Mouse (Mus musculus) midbrain, embryonic 16.5 days (tissue): Measurements from ENCODE around the gene Nkd1. TPM values are rescaled to one million over a fixed set of nuclear protein-coding genes. Genes with fewer than 3 reads are reported as not detected.

ENCODE experiments used
- ATAC-seq: fragments of 200-750 bp; cut with Nextera tagmentation; 2 replicates; pipeline ENCODE4 v1.8.0; 2017; ENCODE audit warnings: moderate TSS enrichment
- H3K27ac ChIP-seq: fragments of 300-500 bp; sonication (generic); 2 replicates; pipeline ENCODE4 v1.5.1; 2014; ENCODE audit warnings: mild to moderate bottlenecking, low read length, mixed read lengths
- H3K27me3 ChIP-seq: fragments of 300-500 bp; sonication (generic); 2 replicates; pipeline ENCODE4 v1.6.1; 2014; ENCODE audit warnings: low read depth, low read length, mixed read lengths; ENCODE audit not compliant: control insufficient read depth, insufficient read depth
- H3K36me3 ChIP-seq: fragments of 300-500 bp; sonication (generic); 2 replicates; pipeline ENCODE4 v1.6.1; 2014; ENCODE audit warnings: mild to moderate bottlenecking, low read length, moderate library complexity, mixed read lengths; ENCODE audit not compliant: control insufficient read depth, insufficient read depth
- H3K4me1 ChIP-seq: fragments of 300-500 bp; sonication (generic); 2 replicates; pipeline ENCODE4 v1.6.1; 2014; ENCODE audit warnings: mild to moderate bottlenecking, low read length, mixed read lengths; ENCODE audit not compliant: control insufficient read depth, insufficient read depth
- H3K4me2 ChIP-seq: fragments of 300-500 bp; sonication (generic); 2 replicates; pipeline ENCODE4 v1.6.1; 2014; ENCODE audit warnings: mild to moderate bottlenecking, low read length, mixed read lengths
- H3K4me3 ChIP-seq: fragments of 300-500 bp; sonication (generic); 2 replicates; pipeline ENCODE4 v1.5.1; 2014; ENCODE audit warnings: low read depth, mild to moderate bottlenecking, low read length, moderate library complexity, mixed read lengths
- H3K9ac ChIP-seq: fragments of 300-500 bp; sonication (generic); 2 replicates; pipeline ENCODE4 v1.6.1; 2014; ENCODE audit warnings: low read depth, low read length, mixed read lengths
- H3K9me3 ChIP-seq: fragments of 300-500 bp; sonication (generic); replicated peaks from 2 replicates; pipeline ENCODE4 v1.6.1; 2014; ENCODE audit warnings: mild to moderate bottlenecking, low read length, mixed read lengths; ENCODE audit not compliant: control insufficient read depth, poor library complexity, severe bottlenecking
- WGBS: fragments of 180-500 bp; shearing (Covaris S2); extraction: QIAGEN DNeasy Blood & Tissue Kit; methylation state at CpG from one replicate; pipeline ENCODE4 v1.1.7; 2014; 5-methylcytosine and 5-hydroxymethylcytosine counted together
- polyA plus RNA-seq: library from polyadenylated mRNA; unstranded; fragments of >200 nt; fragmentation: Nextera tagmentation; extraction: Ambion mirVana; gene quantifications from 2 replicates; pipeline ENCODE4 v1.2.1, GENCODE M21; 2015

Nkd1 gene
- polyA plus RNA-seq, 1 experiment from 2014 or later = 53.9 TPM

DNA sequence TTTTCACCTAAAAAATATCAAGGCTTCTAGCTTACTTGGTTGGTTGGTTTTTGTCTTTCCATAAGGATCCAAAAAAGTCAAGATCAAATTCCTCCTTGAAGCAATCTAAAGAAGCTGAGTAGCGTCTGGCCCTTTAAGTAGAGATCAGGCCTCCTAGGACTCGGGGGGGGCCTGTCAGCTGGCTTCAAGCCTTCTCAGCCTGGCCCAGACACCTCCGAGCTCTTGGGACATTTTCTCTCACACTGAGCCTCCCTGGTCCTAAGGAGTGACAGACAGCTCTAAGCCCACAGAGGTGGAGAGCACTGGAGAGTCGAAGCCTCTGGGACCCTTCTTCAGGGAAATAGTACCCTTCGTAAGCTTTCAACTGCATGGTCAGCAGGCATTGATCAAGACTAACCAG lies 77.4 kb downstream of the Nkd1 start:
- 66% methylated on average over 5 of the region's 5 CpGs for WGBS
- no peaks in the 10 kb centered on the region for H3K36me3 ChIP-seq
- peaks cover 10% of the 10 kb centered on the region for H3K4me1 ChIP-seq
- H3K4me2 ChIP-seq = no peak overlapping the region
- no peaks in the 10 kb centered on the region for H3K27me3 ChIP-seq
- no peak for ATAC-seq
- H3K4me3 ChIP-seq = no peak overlapping the region
- no peak overlapping the region for H3K27ac ChIP-seq
- no peak overlapping the region for H3K9ac ChIP-seq
- no peaks in the 10 kb centered on the region; the same call in 1 of the 2 replicates for H3K9me3 ChIP-seq

DNA sequence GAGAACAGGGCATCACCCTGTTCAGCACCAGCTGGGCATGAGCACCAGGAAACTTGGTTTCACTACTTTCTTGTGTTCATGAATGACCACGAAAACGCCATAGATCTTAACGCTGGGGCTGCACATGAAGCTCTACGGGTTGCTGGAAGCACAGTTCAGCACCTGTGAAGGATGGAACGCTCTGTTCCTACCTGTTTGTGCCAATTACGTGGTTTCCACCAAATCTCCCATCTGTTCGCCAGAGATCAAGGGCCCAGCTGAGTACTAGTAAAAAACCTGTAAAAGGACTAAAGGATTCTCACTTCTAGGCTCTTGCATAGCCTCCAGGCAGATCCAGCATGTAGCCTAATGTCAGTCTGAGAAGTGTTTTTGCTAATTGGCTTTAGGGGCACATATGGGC lies 78.3 kb downstream of the Nkd1 start:
- Histone ChIP-seq H3K27me3 (no peaks in the 10 kb centered on the region), H3K36me3 (no peaks in the 10 kb centered on the region), H3K9ac (no peak overlapping the region), H3K4me2 (no peak overlapping the region), H3K9me3 (no peaks in the 10 kb centered on the region; the same call in 1 of the 2 replicates), H3K4me1 (peaks cover 19% of the 10 kb centered on the region), H3K27ac (no peak overlapping the region), H3K4me3 (no peak overlapping the region)
- ATAC-seq = no peak
- 87% methylated on average over 7 of the region's 7 CpGs for WGBS

DNA sequence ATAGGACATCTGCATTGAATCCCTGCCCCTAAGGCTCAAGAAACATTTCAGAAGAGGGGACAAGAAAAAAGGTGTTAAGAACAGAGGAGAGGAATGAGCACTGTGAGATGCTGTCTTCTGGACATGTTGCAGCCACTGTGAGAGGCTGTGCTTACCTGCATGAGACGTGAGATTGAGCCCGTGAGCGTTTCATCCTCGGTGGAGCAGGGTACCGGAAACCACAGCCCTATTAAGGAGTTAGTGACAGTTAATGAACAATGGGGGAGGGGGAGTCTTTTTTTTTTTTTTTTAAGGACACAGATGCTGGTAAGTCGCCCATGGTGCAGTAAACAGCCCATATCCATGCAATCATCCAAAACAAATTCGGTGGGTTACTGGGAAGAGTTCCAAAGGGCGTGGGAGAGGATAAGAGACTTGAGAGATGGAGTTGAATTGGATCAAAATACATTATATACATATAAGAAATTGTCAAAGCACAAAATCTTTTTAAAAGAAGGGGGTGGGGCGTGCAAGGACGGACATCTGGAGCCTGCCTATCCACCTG lies 82.4 kb downstream of the Nkd1 start:
- H3K27me3 ChIP-seq = no peaks in the 10 kb centered on the region
- WGBS = 4% methylated on average over 10 of the region's 10 CpGs
- ATAC-seq = peak; percentile 25; the same call in 1 of the 2 replicates
- H3K4me2 ChIP-seq = peak overlapping the region; percentile 70
- no peaks in the 10 kb centered on the region for H3K36me3 ChIP-seq
- H3K9me3 ChIP-seq = no peaks in the 10 kb centered on the region; the same call in 1 of the 2 replicates
- peak overlapping the region; percentile 35 for H3K4me3 ChIP-seq
- peak overlapping the region; percentile 58; the same call in 1 of the 2 replicates for H3K27ac ChIP-seq
- H3K4me1 ChIP-seq = peaks cover 23% of the 10 kb centered on the region
- peak overlapping the region; percentile 59 for H3K9ac ChIP-seq

DNA sequence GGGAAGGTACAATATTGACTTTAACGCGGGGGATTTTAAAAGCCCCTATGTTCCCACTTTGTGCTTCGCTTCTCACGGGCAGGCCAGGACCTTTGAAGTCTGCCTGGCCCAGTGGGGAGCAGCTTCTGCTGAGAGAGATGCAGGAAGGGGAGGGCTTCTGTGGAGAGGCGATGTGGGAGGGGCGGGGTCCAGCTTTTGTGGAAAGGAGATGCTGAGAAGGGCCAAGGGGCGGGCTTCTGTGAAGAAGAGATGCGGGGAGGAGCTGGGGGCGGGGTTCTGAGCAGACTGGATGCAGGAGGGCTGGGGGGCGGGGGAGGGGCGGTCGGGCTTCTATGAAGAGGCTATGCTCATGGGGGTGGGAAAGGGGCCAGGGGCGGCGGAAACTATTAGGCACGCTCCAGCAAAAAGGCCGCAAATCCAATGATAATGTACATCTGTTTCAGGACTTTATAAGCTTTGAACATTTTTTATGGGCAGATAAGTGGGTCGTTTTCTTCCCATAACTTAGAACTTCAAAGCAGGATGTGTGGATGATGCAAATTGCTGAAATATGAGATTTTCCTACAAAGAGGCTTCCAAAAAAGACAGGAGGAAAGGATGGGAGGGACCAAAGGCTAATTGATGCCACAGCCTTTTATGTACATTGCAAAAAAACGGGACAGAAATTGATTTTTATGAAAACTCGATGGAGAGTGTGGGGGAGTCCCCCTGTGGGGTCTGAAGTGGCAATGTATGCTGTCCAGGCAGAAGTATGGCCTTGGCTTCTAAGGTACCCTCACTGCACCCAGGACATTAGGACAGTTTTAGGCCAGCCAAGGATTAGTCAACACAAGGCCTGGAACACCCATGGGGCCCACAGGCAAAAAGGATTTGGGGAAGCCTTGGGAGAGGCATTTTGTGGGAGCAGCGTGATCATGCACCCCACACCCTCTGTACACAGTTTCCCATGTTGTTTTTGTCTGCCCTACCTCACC lies 83.2 kb downstream of the Nkd1 start:
- Histone ChIP-seq H3K36me3 (no peaks in the 10 kb centered on the region), H3K4me1 (peaks cover 23% of the 10 kb centered on the region), H3K27ac (peak overlapping the region; percentile 58; the same call in 1 of the 2 replicates), H3K9ac (peak overlapping the region; percentile 59), H3K4me2 (peak overlapping the region; percentile 70), H3K27me3 (no peaks in the 10 kb centered on the region), H3K9me3 (no peaks in the 10 kb centered on the region; the same call in 1 of the 2 replicates), H3K4me3 (peak overlapping the region; percentile 35)
- ATAC-seq = peak; percentile 92
- 3% methylated on average over 20 of the region's 20 CpGs for WGBS

DNA sequence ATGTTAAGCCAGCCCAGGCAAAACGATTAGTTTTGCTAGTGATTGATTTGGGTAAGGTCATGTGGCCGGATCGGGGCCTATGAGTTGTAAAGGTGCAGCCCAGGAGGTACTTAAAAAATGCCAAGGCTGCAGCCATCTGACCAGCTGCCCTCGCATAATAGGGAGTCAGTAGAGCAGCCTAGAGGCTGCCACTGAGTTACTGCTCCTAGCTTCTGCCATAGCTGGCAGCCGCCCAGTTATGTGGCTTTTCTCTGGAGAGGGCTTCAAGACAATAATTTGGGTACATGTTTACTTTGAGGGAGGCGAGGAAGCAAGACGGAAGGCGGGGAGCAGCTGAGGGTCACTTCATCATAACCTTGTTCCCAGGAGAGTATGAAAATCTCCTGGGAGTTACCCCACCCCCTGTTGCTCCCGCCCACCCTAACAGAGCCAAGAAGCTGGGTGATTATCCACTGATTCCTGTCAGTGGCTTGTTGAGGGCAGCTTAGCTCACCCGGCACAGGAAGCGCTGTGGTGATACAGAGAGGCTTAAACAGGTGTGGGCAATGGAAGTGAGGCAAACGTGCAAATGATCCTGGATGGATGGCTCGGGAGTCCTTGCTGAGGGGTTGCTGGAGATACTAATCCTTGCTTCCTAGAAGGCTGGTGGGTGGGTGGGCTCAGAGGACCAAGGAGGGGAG lies 84.3 kb downstream of the Nkd1 start:
- Histone ChIP-seq H3K4me1 (peaks cover 23% of the 10 kb centered on the region), H3K4me2 (no peak overlapping the region), H3K4me3 (no peak overlapping the region), H3K9me3 (no peaks in the 10 kb centered on the region; the same call in 1 of the 2 replicates), H3K27ac (no peak overlapping the region), H3K27me3 (no peaks in the 10 kb centered on the region), H3K9ac (no peak overlapping the region), H3K36me3 (no peaks in the 10 kb centered on the region)
- WGBS = 34% methylated on average over 13 of the region's 13 CpGs
- no peak for ATAC-seq

DNA sequence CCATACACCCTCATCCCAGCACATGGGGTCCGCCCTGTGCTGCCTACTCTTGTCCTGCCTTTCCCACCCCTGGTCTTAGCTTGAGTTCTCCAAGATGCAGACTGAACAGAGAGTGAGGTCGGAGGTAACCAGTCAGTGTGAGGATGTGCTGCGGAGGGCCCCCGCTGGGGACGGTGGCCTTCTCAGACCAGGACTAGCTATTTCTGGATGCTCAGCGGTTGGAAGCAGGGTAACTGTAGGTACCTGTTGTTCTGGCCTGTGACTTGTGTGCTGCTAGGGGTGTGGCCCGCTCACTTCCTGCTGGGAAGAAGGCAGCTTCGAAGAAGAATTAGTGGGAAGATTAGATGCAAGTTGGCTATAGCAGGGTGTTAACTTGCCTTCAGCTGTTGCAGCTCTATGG lies 87.9 kb downstream of the Nkd1 start:
- peaks cover 12% of the 10 kb centered on the region for H3K4me1 ChIP-seq
- no peak for ATAC-seq
- no peaks in the 10 kb centered on the region for H3K9me3 ChIP-seq
- H3K27ac ChIP-seq = no peak overlapping the region
- no peak overlapping the region for H3K4me3 ChIP-seq
- no peak overlapping the region for H3K9ac ChIP-seq
- no peak overlapping the region for H3K4me2 ChIP-seq
- no peaks in the 10 kb centered on the region for H3K36me3 ChIP-seq
- WGBS = 80% methylated on average over 8 of the region's 8 CpGs
- no peaks in the 10 kb centered on the region for H3K27me3 ChIP-seq

DNA sequence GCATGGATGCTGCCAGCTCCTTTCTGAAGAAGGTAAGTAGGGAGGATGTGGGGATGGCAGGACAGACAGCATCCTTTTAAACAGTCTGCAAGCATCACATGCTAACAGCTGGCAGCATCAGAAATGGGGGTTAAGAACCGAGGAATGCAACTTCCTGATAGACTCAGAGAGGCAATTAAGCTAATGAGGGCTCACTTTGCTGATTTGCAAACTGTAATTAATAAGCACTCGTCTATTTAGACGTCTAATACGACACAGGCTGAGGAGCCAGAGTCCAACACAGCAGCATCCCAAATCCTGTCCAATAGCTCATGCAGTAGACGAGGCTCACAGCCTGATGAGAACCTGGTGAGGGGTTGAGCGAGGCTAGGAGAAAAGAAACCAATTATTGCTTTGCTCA lies 89.1 kb downstream of the Nkd1 start:
- no peak for ATAC-seq
- H3K36me3 ChIP-seq = no peaks in the 10 kb centered on the region
- H3K4me3 ChIP-seq = no peak overlapping the region
- WGBS = 67% methylated on average over 6 of the region's 6 CpGs
- no peak overlapping the region for H3K27ac ChIP-seq
- H3K9ac ChIP-seq = no peak overlapping the region
- no peaks in the 10 kb centered on the region for H3K27me3 ChIP-seq
- H3K9me3 ChIP-seq = no peaks in the 10 kb centered on the region
- no peak overlapping the region for H3K4me2 ChIP-seq
- H3K4me1 ChIP-seq = 0 out of 2 replicates have a peak, but pooled peaks cover 2% of the 10 kb centered on the region

DNA sequence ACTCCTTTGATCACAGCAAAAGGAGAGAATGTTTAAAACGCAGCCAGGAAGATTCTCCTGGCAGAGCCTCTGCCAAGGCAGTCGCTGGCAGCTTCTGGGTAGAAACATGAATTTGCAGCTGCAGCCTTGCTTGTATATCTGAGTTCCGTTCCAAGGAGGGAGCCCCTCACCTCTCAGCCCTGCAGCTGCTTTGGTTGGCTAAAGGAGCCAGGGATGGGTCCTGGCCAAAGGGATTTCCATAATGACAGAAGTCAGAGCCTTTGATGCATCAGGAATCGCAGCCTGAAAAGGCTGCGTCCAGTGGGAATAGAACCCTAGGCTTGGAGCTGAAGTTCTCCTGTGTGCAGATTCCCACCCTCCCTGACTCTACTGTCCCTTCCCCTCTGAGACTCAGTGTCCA lies 93.8 kb downstream of the Nkd1 start:
- 56% methylated on average over 5 of the region's 5 CpGs for whole genome bisulfite sequencing
- no peak overlapping the region for H3K4me3 ChIP-seq
- no peak overlapping the region for H3K4me2 ChIP-seq
- H3K9me3 ChIP-seq = no peaks in the 10 kb centered on the region
- no peaks in the 10 kb centered on the region for H3K4me1 ChIP-seq
- H3K27me3 ChIP-seq = no peaks in the 10 kb centered on the region
- no peaks in the 10 kb centered on the region for H3K36me3 ChIP-seq
- no peak for ATAC-seq
- no peak overlapping the region for H3K27ac ChIP-seq
- H3K9ac ChIP-seq = peak overlapping the region; percentile 2; the same call in 1 of the 2 replicates
